Mouse (Mus musculus): ENCODE data around the gene Gcgr.
"Not testable (repeated sequence)": the region's sequence is repeated elsewhere in the genome, so short reads cannot be mapped to it uniquely, and the experiment has no call there.

Gene Gcgr

DNA sequence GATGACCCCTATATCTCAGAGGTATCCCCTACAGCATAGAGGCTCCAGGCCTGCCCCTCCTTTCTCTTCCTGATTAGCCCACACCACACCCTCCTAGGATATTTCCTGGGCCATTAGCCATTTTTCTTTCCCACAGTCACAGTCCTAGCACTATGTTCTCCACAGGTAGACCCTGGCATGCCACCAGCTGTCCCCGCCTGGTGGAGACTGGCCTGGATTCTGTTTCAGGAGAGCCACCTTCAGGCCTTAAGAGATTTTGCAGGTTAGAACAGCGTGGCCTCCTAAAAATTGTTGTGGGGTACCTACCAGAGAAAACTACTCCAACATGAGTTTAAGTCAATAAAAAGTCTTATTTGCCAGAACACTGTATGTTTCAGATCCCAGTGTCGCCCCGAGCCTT is 23.6 kb upstream of the Gcgr start:
- peak; percentile 37 for DNase-seq (ENCODE audit: low spot score)

DNA sequence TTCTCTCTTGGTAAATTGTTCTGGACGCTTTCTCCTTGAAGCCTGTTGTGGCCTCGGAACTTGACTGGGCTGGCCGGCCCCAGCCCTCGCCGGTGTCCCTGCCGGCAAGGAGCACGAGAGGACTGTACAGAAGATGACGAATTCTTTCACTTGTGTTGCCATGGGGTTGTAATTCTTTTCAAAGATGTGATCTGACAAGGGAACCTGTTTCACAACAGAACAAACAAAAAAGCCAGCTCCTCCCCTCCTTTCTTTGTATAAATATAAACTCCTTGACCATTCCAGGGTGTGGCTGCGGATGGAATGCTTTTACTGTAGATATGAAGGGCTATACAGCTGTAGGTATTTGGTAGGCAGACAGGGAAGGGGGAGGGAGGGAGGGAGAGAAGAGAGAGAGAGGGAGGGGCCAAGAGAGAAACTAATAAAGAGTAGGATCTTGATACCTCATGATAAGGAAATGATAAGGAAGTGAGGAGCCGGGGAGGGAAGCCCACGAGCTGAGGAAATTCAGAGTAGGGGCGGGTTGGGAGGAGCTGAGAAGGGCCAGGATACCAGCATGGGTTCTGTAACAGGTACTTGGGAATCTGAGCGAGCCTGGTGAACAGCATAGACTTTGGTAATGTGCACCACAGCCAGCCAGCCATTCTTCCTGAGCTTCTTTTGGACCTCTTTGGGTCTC is 22.7 kb upstream of the Gcgr start:
- no peak for DNase-seq (ENCODE audit: low spot score)

DNA sequence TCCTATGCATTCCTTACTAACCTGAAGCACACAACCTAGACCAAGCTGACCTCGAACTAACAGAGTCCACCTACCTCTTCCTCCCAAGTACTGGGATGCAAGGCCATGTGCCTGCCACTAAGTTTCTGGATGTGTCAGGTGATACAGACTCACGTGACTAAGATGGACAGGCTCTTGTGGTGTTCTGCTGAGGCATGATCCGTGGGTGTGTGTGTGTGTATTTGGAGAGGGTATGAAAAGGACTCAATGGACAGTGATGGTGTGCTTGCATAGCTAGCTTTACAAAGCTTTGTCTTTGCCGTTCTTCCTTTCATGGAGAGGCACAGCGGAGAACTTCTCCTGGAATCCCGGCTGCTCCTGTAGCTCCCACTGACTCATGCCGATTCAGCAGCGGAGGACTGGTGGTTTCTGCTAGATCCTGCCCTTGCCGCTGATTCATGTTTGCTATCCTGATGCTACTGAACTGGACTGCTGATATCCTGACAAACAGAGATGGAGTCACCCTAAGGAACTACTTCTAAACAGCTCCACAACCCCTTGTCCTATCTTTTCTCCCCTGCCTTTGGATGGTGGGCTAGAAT is 22.1 kb upstream of the Gcgr start:
- DNase-seq (ENCODE audit: low spot score), result no peak

DNA sequence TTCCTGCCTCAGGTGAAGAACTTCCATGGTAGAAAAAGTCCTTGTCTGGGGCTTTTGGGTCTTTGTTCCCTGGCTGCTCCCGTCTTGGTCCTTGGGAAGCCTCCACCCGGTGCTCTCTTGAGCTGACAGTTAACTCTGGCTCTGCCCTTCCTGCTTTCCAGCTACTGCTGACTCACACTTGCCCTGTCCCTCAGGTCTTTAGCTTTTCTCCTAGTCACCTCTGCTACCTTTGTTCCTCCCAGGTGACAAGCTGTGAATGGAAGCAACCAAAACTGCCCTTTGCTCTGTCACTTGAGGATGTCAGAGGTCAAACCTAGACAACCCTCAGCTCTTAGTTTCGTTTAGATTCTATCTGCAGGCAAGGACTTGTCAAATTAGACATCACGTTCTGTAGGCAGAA is 20.6 kb upstream of the Gcgr start:
- no peak for DNase-seq (ENCODE audit: low spot score)

DNA sequence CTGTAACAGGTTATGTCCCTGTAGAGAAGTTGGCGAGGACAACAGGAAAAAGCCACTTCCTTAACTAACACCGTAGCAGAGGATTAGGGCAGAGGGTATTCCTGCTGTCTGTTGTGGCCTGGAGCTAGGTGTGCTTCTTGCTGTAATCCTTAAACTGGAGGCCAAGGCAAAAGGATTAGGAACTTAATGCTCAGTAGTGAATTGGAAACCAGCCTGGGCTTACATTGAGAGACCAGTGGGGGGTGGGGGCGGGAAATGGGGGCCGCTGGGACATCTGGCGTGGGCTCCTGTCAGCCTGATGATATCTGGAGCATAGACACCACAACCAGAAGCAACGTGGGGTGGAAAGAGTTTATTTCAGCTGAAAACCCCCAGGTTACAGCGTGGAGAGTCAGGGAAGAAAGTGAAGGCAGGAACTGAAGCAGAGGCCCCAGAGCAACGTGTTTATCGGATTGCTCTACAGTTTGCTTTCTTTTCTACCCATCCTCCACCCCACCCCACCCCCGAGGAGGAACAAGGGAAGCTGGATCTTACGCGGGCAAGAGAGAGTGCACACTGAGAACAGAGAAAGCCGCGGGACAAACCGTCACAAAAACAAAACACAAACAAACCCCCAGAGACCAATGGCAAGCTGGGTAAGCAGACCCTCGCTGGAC is 20.0 kb upstream of the Gcgr start:
- DNase-seq (ENCODE audit: low spot score), result no peak

DNA sequence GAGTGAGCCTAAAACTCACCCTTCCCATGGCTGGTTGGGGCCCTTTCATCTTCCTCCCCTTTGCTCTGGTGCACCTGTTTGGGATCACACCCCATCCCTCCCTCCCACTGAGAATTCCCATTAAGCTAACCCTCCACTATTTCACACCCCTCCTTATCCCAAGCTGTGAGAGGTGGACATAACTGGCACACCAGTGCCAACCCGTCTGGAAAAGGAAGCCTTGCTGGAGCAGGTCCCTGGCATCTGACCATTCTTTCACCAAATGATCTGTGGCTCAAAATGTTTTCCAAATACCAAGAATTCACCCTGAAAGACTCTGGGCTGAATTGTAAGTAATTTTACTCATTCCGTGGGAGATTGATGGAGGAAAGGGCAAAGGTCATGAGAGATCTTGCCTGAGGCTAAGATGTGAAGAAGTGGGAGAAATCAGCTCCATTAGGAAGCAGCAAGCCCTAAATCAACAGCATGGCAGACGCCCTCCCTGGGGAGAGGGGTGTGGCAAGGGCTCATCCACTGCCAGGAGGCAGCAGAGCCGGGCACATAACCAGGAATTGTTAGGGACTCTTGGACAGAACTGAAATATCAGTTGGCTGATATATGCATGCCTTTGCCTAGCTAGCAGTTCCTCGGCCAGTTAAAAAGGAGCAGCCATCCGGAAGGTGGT is 17.6 kb upstream of the Gcgr start:
- peak; percentile 98 for DNase-seq (ENCODE audit: low spot score)

DNA sequence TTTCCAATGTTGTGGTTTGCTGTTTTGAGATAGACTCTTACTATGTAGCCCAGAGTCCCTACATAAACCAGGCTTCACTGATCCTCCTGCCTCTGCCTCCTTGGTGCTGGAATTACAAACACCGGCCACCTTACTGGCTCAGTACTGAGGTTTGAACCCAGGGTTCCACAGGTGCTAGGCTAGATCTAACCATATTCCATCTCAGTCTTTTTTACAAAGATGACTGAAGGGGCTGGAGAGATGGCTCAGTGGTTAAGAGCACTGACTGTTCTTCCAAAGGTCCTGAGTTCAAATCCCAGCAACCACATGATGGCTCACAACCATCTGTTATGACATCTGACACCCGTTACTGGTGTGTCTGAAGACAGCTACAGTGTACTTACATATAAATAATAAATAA is 16.2 kb upstream of the Gcgr start:
- not testable (repeated sequence) for DNase-seq (ENCODE audit: low spot score)

DNA sequence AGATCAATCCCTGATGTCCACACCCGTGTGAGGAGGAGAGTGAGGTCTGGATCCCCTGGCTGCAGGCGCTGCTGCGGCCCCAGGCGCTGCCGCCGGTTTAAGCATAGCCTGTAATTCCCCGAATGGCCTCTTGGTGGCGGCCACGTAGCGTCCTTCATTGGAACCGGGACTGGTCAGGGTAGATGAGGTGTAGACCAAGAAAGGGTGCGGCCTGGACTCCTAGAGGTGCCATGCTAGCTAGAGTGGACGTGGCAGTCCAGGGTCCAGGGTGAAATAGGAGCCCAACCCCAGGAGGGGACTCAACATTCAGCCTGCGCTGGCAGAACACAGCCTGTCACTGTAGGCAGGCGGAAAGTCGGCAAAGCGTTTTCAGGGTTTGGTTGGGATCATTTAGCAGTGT is 14.9 kb upstream of the Gcgr start:
- DNase-seq (ENCODE audit: low spot score), result peak; percentile 78

DNA sequence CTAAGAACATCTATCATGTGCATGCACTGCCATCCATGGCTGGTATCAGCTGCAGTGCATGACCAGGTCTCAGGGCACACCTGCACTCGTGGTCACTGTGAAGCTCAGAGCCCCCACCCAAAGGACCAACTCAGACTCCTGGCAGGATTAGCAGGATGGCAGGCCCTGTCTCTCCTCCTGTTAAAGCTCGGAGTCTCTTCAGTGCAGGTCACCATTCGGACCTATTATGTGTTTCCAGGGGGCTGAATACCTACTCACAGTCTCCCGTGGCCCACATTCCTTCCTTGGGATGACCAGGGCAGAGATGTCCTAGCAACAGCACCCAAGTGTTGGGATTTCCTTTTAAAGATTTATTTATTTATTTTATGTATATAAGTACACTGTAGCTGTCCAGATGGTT is 13.4 kb upstream of the Gcgr start:
- DNase-seq (ENCODE audit: low spot score), result no peak

DNA sequence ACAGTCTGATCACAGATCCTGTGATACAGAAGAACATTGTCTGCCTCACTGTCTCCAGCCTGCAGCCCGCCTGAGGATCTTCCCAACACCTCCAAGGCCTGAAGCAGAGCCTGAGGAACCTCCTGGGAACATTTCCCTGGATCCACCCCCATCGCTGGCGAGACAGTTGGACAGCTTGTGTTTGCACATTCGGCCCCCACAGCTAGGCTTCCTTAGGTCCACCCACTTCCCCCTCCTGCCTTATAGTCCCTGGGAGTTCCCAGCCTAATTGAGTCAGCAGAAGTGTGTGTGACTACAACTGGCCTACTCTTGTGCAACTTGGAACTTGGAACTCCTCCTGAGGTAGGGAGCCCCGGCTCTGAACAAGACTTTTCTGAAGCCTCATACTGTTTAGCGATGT is 12.5 kb upstream of the Gcgr start:
- peak; percentile 83 for DNase-seq (ENCODE audit: low spot score)

DNA sequence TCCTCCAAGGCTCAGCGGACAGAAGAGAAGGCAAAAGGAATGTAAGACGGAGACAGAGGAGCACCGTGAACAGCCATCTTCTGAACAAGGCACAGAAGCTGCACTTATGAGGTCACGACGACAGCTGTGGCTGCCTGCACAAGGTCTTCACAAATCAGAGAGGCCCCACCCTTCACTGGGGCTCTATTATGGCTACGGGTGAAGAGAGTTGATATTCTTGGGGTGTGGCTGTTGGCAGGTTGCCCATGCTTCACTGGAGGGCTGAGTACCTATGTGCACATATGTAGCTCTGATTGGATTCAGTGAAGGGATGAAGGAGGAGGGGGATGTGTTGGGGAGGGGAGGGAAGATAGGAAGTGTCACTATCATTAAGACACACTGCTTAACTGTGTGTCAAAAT is 11.9 kb upstream of the Gcgr start:
- no peak for DNase-seq (ENCODE audit: low spot score)

DNA sequence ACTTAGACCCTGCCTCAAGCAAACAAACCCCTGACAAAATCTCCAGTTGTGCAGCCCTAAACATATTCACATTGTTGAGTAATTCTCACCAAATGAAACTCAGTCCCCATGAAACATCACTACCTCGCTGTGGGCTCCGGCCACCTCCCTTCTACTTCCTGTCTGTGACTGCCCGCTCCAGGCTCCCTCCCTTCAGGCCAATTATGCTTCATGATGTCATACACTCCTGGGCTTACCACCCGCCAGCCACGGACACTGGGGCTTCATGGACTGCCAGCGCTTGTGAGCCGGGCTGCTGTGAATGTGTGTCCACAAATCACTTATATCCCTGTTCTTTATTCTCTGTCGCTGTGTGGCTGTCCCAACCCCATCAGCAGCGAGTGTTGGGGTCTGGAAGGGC is 10.8 kb upstream of the Gcgr start:
- DNase-seq (ENCODE audit: low spot score), result no peak

DNA sequence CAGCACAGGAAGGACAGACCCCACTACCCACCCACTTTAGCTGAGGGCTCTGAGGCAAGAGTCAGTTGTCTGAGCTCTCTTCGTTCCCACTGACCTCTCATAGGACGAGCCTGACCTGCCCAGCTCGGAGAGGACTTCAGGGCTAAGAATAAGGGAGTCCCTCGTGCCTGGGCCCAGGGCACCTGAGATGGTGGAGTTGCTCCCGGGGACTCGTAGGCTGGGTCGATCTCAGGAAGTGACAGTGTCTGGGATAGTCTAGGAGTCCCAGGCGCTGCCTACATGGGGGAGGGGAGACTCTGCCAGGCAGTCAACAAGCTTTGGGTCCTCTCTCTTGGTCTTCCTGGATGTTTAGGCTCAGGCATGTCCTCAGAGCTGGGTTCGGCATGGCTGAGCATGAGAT is 10.0 kb upstream of the Gcgr start:
- no peak for DNase-seq (ENCODE audit: low spot score)

DNA sequence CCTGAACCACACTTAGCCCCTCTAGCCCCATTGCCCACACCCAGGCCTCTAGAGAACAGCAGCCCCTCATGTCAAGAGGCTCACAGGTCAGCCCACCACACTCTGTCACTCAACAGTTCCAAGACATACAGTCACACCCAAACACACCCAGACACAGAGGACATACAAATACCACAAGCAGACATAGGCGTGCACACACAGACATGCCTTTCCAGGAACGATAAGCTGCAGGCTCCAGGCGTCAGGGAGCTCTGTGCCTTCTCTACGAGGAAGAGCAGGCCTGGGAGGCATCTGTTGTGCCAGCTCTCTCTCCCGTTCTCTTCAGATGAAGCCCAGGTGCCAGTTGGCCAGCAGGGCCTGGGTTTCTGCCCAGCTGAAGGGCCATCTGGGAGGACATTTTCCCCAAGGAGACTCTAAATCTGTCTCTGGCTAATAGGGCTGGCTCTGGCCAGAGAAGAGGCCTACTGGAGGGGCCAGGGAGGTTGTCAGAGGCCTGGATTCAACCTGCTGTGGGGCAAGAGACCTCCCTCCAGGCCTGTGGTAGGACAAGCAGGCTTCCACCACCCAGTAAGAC is 9.4 kb upstream of the Gcgr start:
- DNase-seq (ENCODE audit: low spot score), result peak; percentile 81

DNA sequence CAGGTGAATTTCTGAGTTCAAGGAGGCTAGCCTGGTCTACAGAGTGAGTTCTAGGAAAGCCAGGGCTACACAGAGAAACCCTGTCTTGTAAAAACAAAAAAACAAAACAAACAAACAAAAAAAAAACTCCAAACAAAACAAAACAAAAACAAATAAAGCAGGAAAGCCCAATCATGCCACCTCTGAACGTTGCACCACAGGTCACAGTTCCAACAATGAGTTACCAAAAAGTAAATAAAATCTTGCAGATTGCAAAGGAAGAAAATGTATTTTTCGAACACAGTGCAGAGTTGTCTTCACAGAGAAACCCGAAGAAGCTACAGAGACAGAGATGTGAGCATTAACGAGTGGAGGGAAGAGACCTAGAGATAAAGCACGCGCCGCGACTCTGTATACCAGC is 7.9 kb upstream of the Gcgr start:
- no peak for DNase-seq (ENCODE audit: low spot score)

DNA sequence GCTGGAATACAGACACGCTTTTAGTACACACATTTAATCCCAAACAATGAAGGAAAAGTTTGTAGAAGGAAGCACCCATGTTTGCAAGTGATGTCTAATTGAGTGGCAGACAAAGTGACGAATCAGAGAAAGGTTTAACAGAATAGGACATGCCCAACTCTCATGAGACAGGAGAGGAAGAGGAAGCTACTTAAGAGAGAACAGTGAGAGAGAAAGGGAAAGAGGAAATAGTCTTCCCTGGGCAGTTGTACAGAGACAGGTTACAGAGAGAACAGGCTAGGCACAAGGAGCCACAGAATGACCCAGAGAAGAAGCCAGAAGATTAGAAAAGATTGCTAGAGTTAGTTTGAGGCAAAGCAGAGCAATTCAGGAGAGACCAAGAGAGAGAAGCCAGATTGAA is 4.5 kb upstream of the Gcgr start:
- no peak for DNase-seq (ENCODE audit: low spot score)

DNA sequence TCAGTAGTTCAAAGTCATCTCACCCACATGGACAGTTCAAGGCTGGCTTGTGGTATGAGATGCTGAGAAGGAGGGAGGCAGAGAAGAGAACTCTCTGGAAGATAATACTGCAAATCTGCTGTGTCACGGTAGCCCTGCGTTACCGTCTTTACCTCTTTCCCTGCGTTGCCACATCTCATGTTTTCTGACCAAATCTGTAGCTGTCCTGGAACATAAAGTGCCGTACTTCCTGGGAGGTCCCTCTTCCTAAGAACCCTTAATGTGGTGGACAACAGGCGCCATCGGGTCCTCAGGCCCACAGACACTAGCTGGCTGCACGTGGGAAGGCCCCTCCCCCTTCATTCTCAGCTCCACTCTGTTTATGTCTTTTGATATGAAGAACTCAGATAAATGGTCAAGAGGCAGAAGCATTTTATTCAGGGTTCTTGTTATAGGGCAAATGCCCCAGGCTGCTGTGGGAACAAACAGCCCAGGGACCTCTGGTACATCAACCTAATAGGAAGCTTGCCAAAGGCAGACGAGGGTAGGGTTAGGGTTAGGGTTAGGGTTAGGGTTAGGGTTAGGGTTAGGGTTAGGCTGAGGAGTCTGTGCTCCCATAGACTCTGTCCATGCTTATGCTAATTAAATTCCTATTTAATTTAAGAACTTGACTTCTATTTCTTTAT is 2.7 kb upstream of the Gcgr start:
- peak; percentile 55 for DNase-seq (ENCODE audit: low spot score)

DNA sequence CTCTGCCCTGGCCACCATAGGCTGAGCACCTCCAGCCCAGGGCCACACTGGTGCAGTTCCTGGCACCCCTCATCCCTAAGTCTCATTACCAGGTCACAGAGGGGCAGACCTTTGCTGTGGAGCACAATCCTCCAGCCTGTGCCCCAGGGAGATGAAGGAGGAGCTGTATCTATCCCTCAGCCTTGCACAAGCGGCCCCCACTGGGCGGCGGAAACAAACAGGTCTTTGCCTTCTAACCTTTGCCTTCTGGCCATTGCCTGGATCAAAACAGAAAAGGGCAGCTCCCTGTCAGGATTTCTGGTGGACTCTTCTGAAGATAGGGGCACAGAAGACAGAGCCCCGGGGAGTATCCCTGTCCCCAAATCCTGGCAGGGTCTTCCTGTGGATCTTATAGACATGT is 1.6 kb upstream of the Gcgr start:
- no peak for DNase-seq (ENCODE audit: low spot score)

DNA sequence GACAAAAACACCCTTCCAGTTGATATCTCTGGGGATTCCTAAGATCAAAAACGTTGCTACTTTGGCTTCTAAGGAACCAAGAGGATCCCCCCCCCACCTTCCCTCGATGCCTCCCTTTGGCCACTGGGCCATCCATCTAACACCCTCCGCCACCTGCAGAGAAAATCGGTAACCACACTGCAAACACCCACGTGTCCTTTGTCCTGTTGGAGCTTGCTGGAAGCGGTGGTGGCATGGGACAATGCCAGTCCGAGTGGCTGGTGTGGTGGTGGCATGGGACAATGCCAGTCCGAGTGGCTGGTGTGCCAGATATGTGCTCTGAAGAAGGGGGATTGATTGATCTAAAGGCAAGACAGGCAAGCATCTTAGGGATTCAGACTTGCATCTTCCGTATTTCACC is 1.1 kb downstream of the Gcgr start:
- no peak for DNase-seq (ENCODE audit: low spot score)

DNA sequence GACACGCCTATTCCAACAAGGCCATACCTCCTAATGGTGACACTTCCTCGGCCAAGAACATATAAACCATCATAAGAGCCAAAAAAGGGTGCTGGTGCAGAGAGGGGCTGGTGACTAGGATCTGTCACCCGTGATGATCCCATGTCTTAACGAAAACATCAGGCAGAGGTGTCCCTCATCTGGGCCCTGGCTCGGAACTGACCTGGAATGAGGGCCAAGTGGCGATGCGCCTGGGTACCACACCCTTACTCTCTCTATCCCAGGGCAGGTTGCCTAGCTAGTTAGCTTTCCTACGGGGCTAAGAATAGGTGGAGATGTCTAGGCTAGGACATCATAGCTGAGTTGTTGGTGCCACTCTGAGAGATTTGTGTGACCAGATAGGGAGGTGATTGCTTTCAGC is 3.6 kb downstream of the Gcgr start:
- DNase-seq (ENCODE audit: low spot score), result no peak

DNA sequence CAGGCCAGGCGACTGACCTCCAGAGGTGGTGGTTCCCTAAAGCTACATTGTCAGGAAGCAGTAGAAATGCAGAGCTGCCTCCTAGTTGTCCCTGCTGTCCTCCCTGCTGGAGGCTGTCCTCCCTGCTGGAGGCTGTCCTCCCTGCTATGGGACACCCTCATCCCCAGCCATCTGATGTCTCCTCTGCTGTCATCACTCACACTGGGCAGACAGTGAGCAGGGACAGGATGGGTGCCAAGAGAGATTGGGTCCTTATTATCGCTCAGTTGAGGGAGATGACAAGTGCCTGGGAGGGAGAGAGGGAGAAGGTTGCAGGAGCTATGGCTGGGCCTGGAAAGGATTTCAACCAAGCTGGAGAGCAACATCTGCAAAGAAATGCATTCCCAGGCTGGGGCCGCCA is 4.6 kb downstream of the Gcgr start:
- no peak for DNase-seq (ENCODE audit: low spot score)

DNA sequence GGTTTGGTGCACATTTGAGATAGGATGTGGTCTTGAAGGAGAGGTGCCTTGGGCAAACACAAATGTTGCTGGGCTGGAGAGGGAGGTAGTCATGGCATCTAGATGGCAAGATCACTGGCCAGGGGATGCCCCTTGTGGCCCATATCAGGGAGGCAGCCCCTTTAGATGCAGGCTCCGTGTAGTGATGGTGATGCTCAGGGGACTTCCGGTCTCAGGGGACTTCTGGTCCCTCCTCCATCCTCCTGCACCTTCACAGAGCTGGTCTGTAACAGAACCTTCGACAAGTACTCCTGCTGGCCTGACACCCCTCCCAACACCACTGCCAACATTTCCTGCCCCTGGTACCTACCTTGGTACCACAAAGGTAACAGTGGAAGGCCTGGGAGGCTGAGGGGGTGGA is 5.3 kb downstream of the Gcgr start:
- no peak for DNase-seq (ENCODE audit: low spot score)
